Mouse (Mus musculus) MEL (cell line): ENCODE results near the gene Tepp. TPM values are rescaled to one million over a fixed set of nuclear protein-coding genes. Genes with fewer than 3 reads are reported as not detected.

Experiments used
- DNase-seq: peaks from one replicate; pipeline ENCODE4 v3.0.0; 2011; ENCODE audit warnings: low read depth, low spot score
- H3K27ac ChIP-seq: 2 replicates; pipeline ENCODE4 v1.5.1; 2012; ENCODE audit warnings: low read depth, mild to moderate bottlenecking, control low read depth, low read length, moderate library complexity; ENCODE audit not compliant: control insufficient read depth
- H3K27me3 ChIP-seq, 2 experiments: fragments of 150-350 bp in 1 of 2; sonication (generic) in 1 of 2; 2 replicates each; pipeline ENCODE4 v1.6.1; 2012; ENCODE audit warnings: low read length in 2 of 2, mild to moderate bottlenecking in 2 of 2, improper control_type of control experiment in 1 of 2, moderate library complexity in 1 of 2; ENCODE audit not compliant: insufficient read depth in 2 of 2, control insufficient read depth in 1 of 2
- H3K36me3 ChIP-seq, 2 experiments: 2 replicates each; pipeline ENCODE4 v1.6.1; 2012 to 2014; ENCODE audit warnings: low read length in 2 of 2, improper control_type of control experiment in 1 of 2, inconsistent platforms in 1 of 2, mild to moderate bottlenecking in 1 of 2; ENCODE audit not compliant: insufficient read depth in 2 of 2, control insufficient read depth in 1 of 2
- H3K4me1 ChIP-seq, 2 experiments: fragments of 150-350 bp in 1 of 2; sonication (generic) in 1 of 2; 2 replicates each; pipeline ENCODE4 v1.6.1; 2012; ENCODE audit warnings: low read length in 2 of 2, improper control_type of control experiment in 1 of 2, mild to moderate bottlenecking in 1 of 2; ENCODE audit not compliant: insufficient read depth in 2 of 2, control insufficient read depth in 1 of 2
- H3K4me3 ChIP-seq, 2 experiments: fragments of 150-350 bp in 1 of 2; sonication (generic) in 1 of 2; 2 replicates each; pipeline ENCODE4 v1.5.1; 2012; ENCODE audit warnings: low read depth in 2 of 2, low read length in 2 of 2, mild to moderate bottlenecking in 2 of 2, moderate library complexity in 2 of 2, control low read depth in 1 of 2, improper control_type of control experiment in 1 of 2; ENCODE audit not compliant: control insufficient read depth in 1 of 2, insufficient read depth in 1 of 2
- H3K79me2 ChIP-seq: 2 replicates; pipeline ENCODE4 v1.6.1; 2012; ENCODE audit warnings: mild to moderate bottlenecking, low read length, moderate library complexity; ENCODE audit not compliant: control insufficient read depth, poor library complexity, insufficient read depth
- H3K9ac ChIP-seq: 2 replicates; pipeline ENCODE4 v1.6.1; 2012; ENCODE audit warnings: low read depth, mild to moderate bottlenecking, control low read depth, low read length, moderate library complexity; ENCODE audit not compliant: control insufficient read depth, poor library complexity, severe bottlenecking
- H3K9me3 ChIP-seq: fragments of 150-350 bp; sonication (generic); replicated peaks from 2 replicates; pipeline ENCODE4 v1.6.1; 2012; ENCODE audit warnings: mild to moderate bottlenecking, low read length, improper control_type of control experiment, moderate library complexity; ENCODE audit not compliant: insufficient read depth
- CHD1 ChIP-seq: IDR thresholded peaks from 2 replicates; pipeline ENCODE4 v1.6.1; 2012; ENCODE audit warnings: low read depth, mild to moderate bottlenecking, inconsistent platforms, low read length, improper control_type of control experiment
- CHD2 ChIP-seq: IDR thresholded peaks from 2 replicates; pipeline ENCODE4 v1.6.1; 2011; ENCODE audit warnings: low read length, improper control_type of control experiment
- E2F4 ChIP-seq: IDR thresholded peaks from 2 replicates; pipeline ENCODE4 v1.6.1; 2011; ENCODE audit warnings: low read depth, low read length, improper control_type of control experiment, borderline replicate concordance
- EP300 ChIP-seq, 2 experiments: IDR thresholded peaks; 2 replicates each; pipeline ENCODE4 v1.6.1; 2011; ENCODE audit warnings: improper control_type of control experiment in 2 of 2, low read length in 2 of 2, low read depth in 1 of 2, mild to moderate bottlenecking in 1 of 2
- ETS1 ChIP-seq: IDR thresholded peaks from 2 replicates; pipeline ENCODE4 v1.6.1; 2012; ENCODE audit warnings: low read depth, mild to moderate bottlenecking, inconsistent platforms, low read length, improper control_type of control experiment, moderate library complexity
- HCFC1 ChIP-seq: IDR thresholded peaks from 2 replicates; pipeline ENCODE4 v1.6.1; 2012; ENCODE audit warnings: low read depth, mild to moderate bottlenecking, inconsistent platforms, low read length, improper control_type of control experiment, moderate library complexity
- MAFK ChIP-seq: IDR thresholded peaks from 2 replicates; pipeline ENCODE4 v1.6.1; 2011; ENCODE audit warnings: low read depth, mild to moderate bottlenecking, low read length, improper control_type of control experiment, borderline replicate concordance
- MXI1 ChIP-seq: IDR thresholded peaks from 2 replicates; pipeline ENCODE4 v1.6.1; 2011; ENCODE audit warnings: mild to moderate bottlenecking, low read depth, low read length, improper control_type of control experiment
- MYB ChIP-seq: IDR thresholded peaks from 2 replicates; pipeline ENCODE4 v1.6.1; 2011; ENCODE audit warnings: mild to moderate bottlenecking, low read depth, low read length, improper control_type of control experiment
- NELFE ChIP-seq: IDR thresholded peaks from 2 replicates; pipeline ENCODE4 v1.6.1; 2011; ENCODE audit warnings: low read depth, low read length, improper control_type of control experiment
- NRF1 ChIP-seq: IDR thresholded peaks from 2 replicates; pipeline ENCODE4 v1.6.1; 2014; ENCODE audit warnings: low read depth, mild to moderate bottlenecking, inconsistent platforms, low read length, improper control_type of control experiment, moderate library complexity; ENCODE audit not compliant: poor library complexity, insufficient read depth, severe bottlenecking
- POLR2A ChIP-seq, 2 experiments: IDR thresholded peaks; 2 replicates each; pipeline ENCODE4 v1.6.1; 2011 to 2012; ENCODE audit warnings: low read length in 2 of 2, mild to moderate bottlenecking in 2 of 2, control low read depth in 1 of 2, improper control_type of control experiment in 1 of 2, low read depth in 1 of 2, moderate library complexity in 1 of 2; ENCODE audit not compliant: control insufficient read depth in 1 of 2, insufficient read depth in 1 of 2, poor library complexity in 1 of 2
- POLR2AphosphoS2 ChIP-seq: IDR thresholded peaks from 2 replicates; pipeline ENCODE4 v1.6.1; 2011; ENCODE audit warnings: low read length, improper control_type of control experiment
- POLR2AphosphoS5 ChIP-seq: IDR thresholded peaks from 2 replicates; pipeline ENCODE4 v1.6.1; 2012; ENCODE audit warnings: low read depth, borderline replicate concordance, mild to moderate bottlenecking, inconsistent platforms, low read length, moderate library complexity, mixed read lengths
- RAD21 ChIP-seq: IDR thresholded peaks from 2 replicates; pipeline ENCODE4 v1.6.1; 2011; ENCODE audit warnings: mild to moderate bottlenecking, low read depth, low read length, improper control_type of control experiment
- RCOR1 ChIP-seq: IDR thresholded peaks from 2 replicates; pipeline ENCODE4 v1.6.1; 2012; ENCODE audit warnings: low read depth, mild to moderate bottlenecking, inconsistent platforms, low read length, improper control_type of control experiment
- TBP ChIP-seq: IDR thresholded peaks from 2 replicates; pipeline ENCODE4 v1.8.0; 2011; ENCODE audit warnings: low read depth, low read length, improper control_type of control experiment
- TCF12 ChIP-seq: IDR thresholded peaks from 2 replicates; pipeline ENCODE4 v1.6.1; 2014; ENCODE audit warnings: low read depth, mild to moderate bottlenecking, inconsistent platforms, low read length, improper control_type of control experiment, moderate library complexity
- UBTF ChIP-seq: IDR thresholded peaks from 2 replicates; pipeline ENCODE4 v1.6.1; 2012; ENCODE audit warnings: low read depth, mild to moderate bottlenecking, inconsistent platforms, low read length, improper control_type of control experiment, moderate library complexity, borderline replicate concordance; ENCODE audit not compliant: insufficient read depth
- USF1 ChIP-seq: IDR thresholded peaks from 2 replicates; pipeline ENCODE4 v1.6.1; 2014; ENCODE audit warnings: low read depth, mild to moderate bottlenecking, inconsistent platforms, low read length, improper control_type of control experiment, moderate library complexity
- ZKSCAN1 ChIP-seq: IDR thresholded peaks from 2 replicates; pipeline ENCODE4 v1.6.1; 2012; ENCODE audit warnings: low read depth, mild to moderate bottlenecking, inconsistent platforms, low read length, improper control_type of control experiment, moderate library complexity
- ZMIZ1 ChIP-seq: IDR thresholded peaks from 2 replicates; pipeline ENCODE4 v1.6.1; 2012; ENCODE audit warnings: low read depth, mild to moderate bottlenecking, inconsistent platforms, low read length, improper control_type of control experiment, moderate library complexity
- polyA plus RNA-seq, 2 experiments: library from polyadenylated mRNA; stranded (reverse) in 1 of 2; unstranded in 1 of 2; fragments of >175 nt in 1 of 2; fragments of >200 nt in 1 of 2; gene quantifications; 2 replicates each; pipeline versions ENCODE4 v1.2.1 to v1.2.4; 2012; ENCODE audit warnings: low replicate concordance in 2 of 2, low read depth in 1 of 2; ENCODE audit not compliant: insufficient read length in 2 of 2, insufficient read depth in 1 of 2, missing spikeins in 1 of 2
- total RNA-seq: library from RNA; depleted of rRNA; stranded (reverse); fragments of 300-350 nt; gene quantifications from 2 replicates; pipeline ENCODE4 v1.2.3, GENCODE M21; 2012

The Tepp gene
- total and polyA plus RNA-seq, 3 experiments: not detected

DNA sequence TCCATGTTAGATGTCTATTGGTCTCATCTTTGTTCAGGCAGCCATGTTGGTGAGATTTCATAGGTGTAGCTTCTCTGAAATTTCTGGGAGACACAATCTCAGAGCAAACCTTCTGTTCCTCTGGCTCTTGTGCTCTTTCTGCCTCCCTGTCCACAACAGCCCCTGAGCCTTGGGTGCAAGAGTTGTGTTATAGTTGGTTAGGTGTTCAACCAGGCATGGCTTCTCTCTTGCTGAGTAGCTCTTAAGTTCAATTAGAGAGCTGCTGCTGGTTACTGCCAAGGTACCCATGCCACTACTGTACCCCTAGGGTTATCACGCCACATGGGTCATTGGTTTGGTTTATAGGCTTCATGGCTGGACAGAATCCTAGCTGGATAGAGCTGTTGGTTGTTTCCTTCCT, 5.0 kb downstream of the Tepp start:
- Histone ChIP-seq H3K27ac (no peak overlapping the region), H3K36me3 (no peaks in the 10 kb centered on the region), H3K79me2 (no peaks in the 10 kb centered on the region), H3K4me3 (no peak overlapping the region), H3K27me3 (peaks cover 2% of the 10 kb centered on the region in 2 experiments; a peak in 3 of 4 replicates), H3K4me1 (no peaks in the 10 kb centered on the region), H3K9ac (no peak overlapping the region), H3K9me3 (no peaks in the 10 kb centered on the region)
- DNase-seq: no peak
- no peak for TF ChIP-seq HCFC1
- no peak for TF ChIP-seq ETS1
- no peak for TF ChIP-seq CHD1
- TF ChIP-seq MXI1: no peak
- TF ChIP-seq MYB: no peak
- TF ChIP-seq RAD21: no peak
- no peak for TF ChIP-seq NRF1
- no peak for TF ChIP-seq ZMIZ1
- TF ChIP-seq POLR2AphosphoS5: no peak
- no peak for TF ChIP-seq USF1
- no peak for TF ChIP-seq POLR2AphosphoS2
- no peak for TF ChIP-seq UBTF
- TF ChIP-seq EP300 (IDR thresholded peaks at IDR 0.05; ENCODE audit: low read depth in 1 of 2, low read length in 2 of 2): no peak
- TF ChIP-seq MAFK: no peak
- TF ChIP-seq NELFE: no peak
- no peak for TF ChIP-seq CHD2
- TF ChIP-seq, all 39 proteins: peak for 0

DNA sequence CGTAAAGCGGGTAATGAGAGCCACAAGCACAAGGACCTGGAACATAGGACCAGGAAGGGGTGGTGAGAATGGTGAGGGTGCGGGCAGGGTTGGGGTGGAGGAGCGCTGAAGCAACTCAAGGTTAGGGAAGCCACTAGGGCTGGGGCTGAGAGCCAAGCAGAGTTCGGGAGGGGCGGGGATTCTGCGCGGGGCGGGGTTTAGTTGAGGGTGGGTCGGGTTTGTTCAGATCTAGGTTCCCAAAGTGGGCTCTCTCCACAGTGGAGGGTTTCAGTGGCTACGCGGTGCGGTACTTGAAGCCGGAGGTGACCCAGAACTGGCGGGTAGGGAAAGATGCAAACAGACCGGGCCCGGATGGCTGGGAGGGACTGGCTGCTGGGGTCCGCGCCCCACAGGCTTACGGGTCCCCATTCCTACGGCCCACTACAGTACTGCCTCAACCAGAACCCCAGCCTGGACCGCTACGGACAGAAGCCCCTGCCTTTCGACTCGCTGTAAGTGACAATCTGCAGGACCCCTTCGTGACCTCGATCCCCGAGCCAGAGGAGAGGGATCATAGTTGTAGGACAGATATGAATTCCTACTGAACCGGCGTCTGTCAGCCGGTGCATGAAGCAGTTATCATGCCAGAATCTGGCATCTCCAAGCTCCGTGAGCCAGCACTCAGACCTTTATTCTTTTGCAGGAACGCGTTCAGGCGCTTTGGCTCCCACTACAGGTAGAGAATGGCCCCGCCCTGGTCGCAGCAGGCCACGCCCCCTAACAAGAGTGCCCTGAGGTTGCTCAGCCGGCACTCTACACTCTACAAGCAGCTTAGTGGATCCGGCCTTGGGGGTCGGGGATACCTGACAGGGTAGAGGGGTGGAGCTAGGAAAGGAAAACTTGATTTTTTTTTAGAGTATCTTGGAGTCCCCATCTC, 10.1 kb downstream of the Tepp start:
- no peaks in the 10 kb centered on the region for H3K4me1 ChIP-seq
- H3K36me3 ChIP-seq: no peaks in the 10 kb centered on the region
- no peaks in the 10 kb centered on the region for H3K79me2 ChIP-seq
- TF ChIP-seq POLR2A (IDR thresholded peaks at IDR 0.05; ENCODE audit: control insufficient read depth in 1 of 2, insufficient read depth in 1 of 2, low read depth in 1 of 2, low read length in 2 of 2, poor library complexity in 1 of 2): no peak
- TF ChIP-seq MAFK: no peak
- no peak for TF ChIP-seq POLR2AphosphoS2
- TF ChIP-seq NRF1: no peak
- no peak for TF ChIP-seq RAD21
- TF ChIP-seq CHD1: no peak
- no peak for TF ChIP-seq ZKSCAN1
- TF ChIP-seq TCF12: no peak
- TF ChIP-seq NELFE: no peak
- TF ChIP-seq ETS1: no peak
- TF ChIP-seq RCOR1: no peak
- no peak for TF ChIP-seq EP300 (IDR thresholded peaks at IDR 0.05; ENCODE audit: low read depth in 1 of 2, low read length in 2 of 2)
- no peak for TF ChIP-seq HCFC1
- TF ChIP-seq E2F4: no peak
- no peak for TF ChIP-seq TBP
- H3K27me3 ChIP-seq: peaks cover 0 to 2% of the 10 kb centered on the region in 2 experiments; a peak in 3 of 4 replicates
- no peak overlapping the region for H3K27ac ChIP-seq
- no peak overlapping the region for H3K4me3 ChIP-seq
- H3K9me3 ChIP-seq: no peaks in the 10 kb centered on the region
- no peak overlapping the region for H3K9ac ChIP-seq
- no peak for DNase-seq
